Mouse (Mus musculus) stomach, embryonic 15.5 days (tissue): Measurements from ENCODE around the gene Dlx1. TPM values are rescaled to one million over a fixed set of nuclear protein-coding genes. Genes with fewer than 3 reads are reported as not detected.

ENCODE experiments used
- ATAC-seq: fragments of 200-750 bp; cut with Nextera tagmentation; 2 replicates; pipeline ENCODE4 v1.8.0; 2017; ENCODE audit warnings: low read depth, moderate number of reproducible peaks, moderate TSS enrichment; ENCODE audit not compliant: insufficient read depth, low FRiP score
- H3K27ac ChIP-seq: fragments of 300-500 bp; sonication (generic); 2 replicates; pipeline ENCODE4 v1.5.1; 2015; ENCODE audit warnings: mild to moderate bottlenecking, inconsistent platforms
- H3K27me3 ChIP-seq: fragments of 300-500 bp; sonication (generic); replicated peaks from 2 replicates; pipeline ENCODE4 v1.6.1; 2015; ENCODE audit warnings: inconsistent platforms
- H3K36me3 ChIP-seq: fragments of 300-500 bp; sonication (generic); 2 replicates; pipeline ENCODE4 v1.6.1; 2015; ENCODE audit warnings: inconsistent platforms
- H3K4me1 ChIP-seq: fragments of 300-500 bp; sonication (generic); 2 replicates; pipeline ENCODE4 v1.6.1; 2015; ENCODE audit warnings: inconsistent platforms
- H3K4me2 ChIP-seq: fragments of 300-500 bp; sonication (generic); 2 replicates; pipeline ENCODE4 v1.6.1; 2015; ENCODE audit warnings: mild to moderate bottlenecking, inconsistent platforms
- H3K4me3 ChIP-seq: fragments of 300-500 bp; sonication (generic); replicated peaks from 2 replicates; pipeline ENCODE4 v1.5.1; 2015; ENCODE audit warnings: inconsistent platforms
- H3K9ac ChIP-seq: fragments of 300-500 bp; sonication (generic); 2 replicates; pipeline ENCODE4 v1.6.1; 2015; ENCODE audit warnings: inconsistent platforms
- H3K9me3 ChIP-seq: fragments of 300-500 bp; sonication (generic); 2 replicates; pipeline ENCODE4 v1.6.1; 2016; ENCODE audit warnings: inconsistent platforms
- WGBS: fragments of 180-500 bp; shearing (Covaris S2); methylation state at CpG from one replicate; pipeline ENCODE4 v1.1.7; 2015; 5-methylcytosine and 5-hydroxymethylcytosine counted together
- polyA plus RNA-seq: library from polyadenylated mRNA; unstranded; fragments of >200 nt; fragmentation: Nextera tagmentation; extraction: Ambion mirVana; gene quantifications from 2 replicates; pipeline ENCODE4 v1.2.1, GENCODE M21; 2015

Dlx1 gene
- polyA plus RNA-seq, 1 experiment from 2014 or later: 11.3 TPM

DNA sequence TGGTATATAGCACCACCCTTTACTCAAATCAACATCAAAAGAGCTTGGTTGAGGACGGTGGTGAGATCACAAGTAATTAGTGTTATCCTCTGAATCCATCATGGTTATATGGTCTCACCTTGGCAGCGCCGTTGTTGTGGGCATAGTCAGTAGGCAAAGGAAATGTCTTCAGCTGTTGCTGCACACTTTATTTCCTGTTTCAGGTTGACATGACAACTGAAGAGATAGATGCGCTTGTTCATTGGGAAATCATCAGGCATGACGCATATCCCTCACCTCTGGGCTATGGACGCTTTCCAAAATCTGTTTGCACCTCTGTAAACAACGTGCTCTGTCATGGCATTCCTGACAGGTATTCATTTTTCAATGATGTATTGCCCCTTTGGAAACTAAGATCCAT lies 16.7 kb upstream of the Dlx1 start:
- H3K36me3 ChIP-seq: no peaks in the 10 kb centered on the region
- H3K9me3 ChIP-seq: no peaks in the 10 kb centered on the region
- WGBS: 84% methylated on average over 7 of the region's 7 CpGs
- no peaks in the 10 kb centered on the region for H3K4me1 ChIP-seq
- no peak overlapping the region for H3K27ac ChIP-seq
- ATAC-seq: no peak
- H3K9ac ChIP-seq: no peak overlapping the region
- no peak overlapping the region for H3K4me3 ChIP-seq
- no peak overlapping the region for H3K4me2 ChIP-seq
- no peaks in the 10 kb centered on the region for H3K27me3 ChIP-seq

DNA sequence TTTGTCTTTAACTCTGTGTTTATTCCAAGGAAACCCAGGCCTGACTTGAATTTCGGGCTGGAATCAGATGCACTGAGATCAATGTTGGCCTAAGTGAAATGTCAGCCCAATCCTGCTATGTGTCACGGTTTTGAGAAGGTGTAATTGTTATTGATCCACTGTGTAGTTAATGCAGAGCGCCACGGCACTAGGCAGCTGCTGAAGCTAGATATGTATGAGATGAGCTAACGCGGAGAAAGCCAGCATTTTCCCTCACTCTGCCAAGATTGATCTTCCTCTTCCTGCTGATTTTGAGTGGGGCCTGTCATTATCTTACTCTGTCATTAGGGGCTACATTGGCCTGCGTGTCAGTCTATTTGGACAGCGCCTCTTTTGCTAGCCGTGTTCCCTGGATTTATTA lies 15.6 kb upstream of the Dlx1 start:
- H3K27me3 ChIP-seq: no peaks in the 10 kb centered on the region
- 67% methylated on average over 9 of the region's 9 CpGs for WGBS
- H3K4me3 ChIP-seq: no peak overlapping the region
- no peak overlapping the region for H3K27ac ChIP-seq
- H3K9me3 ChIP-seq: no peaks in the 10 kb centered on the region
- no peak overlapping the region for H3K9ac ChIP-seq
- H3K4me2 ChIP-seq: no peak overlapping the region
- no peak for ATAC-seq
- H3K36me3 ChIP-seq: no peaks in the 10 kb centered on the region
- H3K4me1 ChIP-seq: no peaks in the 10 kb centered on the region

DNA sequence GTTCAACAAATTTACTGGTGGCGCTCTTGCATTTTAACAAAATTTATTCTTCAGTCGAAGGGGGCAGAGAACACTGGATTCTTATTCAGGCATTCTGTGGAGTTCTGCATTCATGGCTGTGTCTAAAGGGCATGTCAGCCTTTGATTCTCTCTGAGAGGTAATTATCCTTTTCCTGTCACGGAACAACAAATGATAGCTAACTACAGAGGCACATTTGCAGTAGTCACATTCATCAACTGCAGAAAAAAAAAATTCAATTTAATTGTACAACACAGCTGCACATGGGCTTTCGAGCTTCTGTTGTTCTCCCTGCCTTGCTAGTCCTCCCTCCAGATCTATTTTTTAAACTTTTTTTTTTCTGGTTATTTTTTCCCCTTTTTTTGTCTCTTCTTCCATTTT lies 10.9 kb upstream of the Dlx1 start:
- Histone ChIP-seq H3K27ac (no peak overlapping the region), H3K9me3 (no peaks in the 10 kb centered on the region)
- WGBS: 73% methylated on average over 4 of the region's 4 CpGs

DNA sequence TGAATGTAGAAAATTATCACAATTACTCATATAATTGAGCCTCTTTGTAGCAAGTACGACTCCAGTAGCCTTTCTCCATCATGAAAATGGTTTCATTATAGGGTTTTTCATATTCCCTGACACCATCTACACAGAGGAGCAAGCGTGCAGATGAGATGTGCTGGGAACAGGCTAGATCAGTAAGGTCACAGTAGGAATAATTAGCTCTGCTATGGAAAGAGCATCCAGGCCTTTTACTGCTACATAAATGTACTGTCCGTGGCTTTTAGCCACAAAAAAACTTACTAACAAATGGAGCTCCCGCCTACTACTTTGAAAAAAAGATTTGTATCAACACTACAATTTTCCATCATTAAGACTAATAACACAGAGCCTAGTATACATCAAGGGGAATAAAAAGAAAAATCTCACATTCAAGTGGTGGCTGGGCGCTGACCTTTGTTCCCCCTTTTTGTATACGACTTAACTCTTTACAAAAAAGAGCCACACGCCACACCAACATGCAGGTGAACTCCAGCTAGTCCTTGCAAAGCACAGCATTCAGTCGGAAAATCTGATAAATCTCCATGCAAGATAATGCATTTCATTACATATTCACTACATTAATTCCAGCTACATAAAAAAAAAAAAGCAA lies 10.3 kb upstream of the Dlx1 start:
- ATAC-seq: no peak
- H3K4me2 ChIP-seq: no peak overlapping the region
- 0 out of 2 replicates have a peak, but pooled peaks cover under 1% of the 10 kb centered on the region for H3K27me3 ChIP-seq
- H3K27ac ChIP-seq: no peak overlapping the region
- H3K9me3 ChIP-seq: no peaks in the 10 kb centered on the region
- no peak overlapping the region for H3K4me3 ChIP-seq
- 76% methylated on average over 8 of the region's 8 CpGs for WGBS
- H3K36me3 ChIP-seq: no peaks in the 10 kb centered on the region
- no peak overlapping the region for H3K9ac ChIP-seq
- no peaks in the 10 kb centered on the region for H3K4me1 ChIP-seq

More for the DNA sequence above, 10.9 kb upstream of the Dlx1 start:
- Histone ChIP-seq H3K27me3 (no peaks in the 10 kb centered on the region), H3K4me3 (no peak overlapping the region), H3K36me3 (no peaks in the 10 kb centered on the region), H3K9ac (no peak overlapping the region), H3K4me1 (no peaks in the 10 kb centered on the region), H3K4me2 (no peak overlapping the region)
- no peak for ATAC-seq

DNA sequence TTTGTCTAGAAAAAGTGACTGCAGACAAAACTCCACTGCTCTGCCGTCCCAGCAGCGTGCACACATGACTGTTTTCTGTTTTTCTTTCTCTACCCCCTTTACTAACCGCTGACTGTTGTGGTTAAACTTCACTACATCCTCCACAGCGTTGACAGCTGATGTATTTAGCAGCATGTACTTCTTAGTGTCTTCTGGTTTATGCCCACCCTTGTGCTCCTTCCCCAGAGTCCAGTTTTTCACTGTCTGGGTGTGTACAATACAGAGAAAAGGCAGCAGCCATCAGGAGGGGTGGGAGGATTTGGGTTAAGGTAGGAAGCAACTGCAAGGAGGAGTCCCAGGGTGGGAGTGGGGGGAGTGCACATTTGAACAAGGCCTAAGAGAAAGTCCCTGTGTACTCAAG lies 5.0 kb upstream of the Dlx1 start:
- Histone ChIP-seq H3K27me3 (peaks cover 49% of the 10 kb centered on the region), H3K9ac (no peak overlapping the region), H3K9me3 (no peaks in the 10 kb centered on the region), H3K27ac (no peak overlapping the region), H3K4me1 (no peaks in the 10 kb centered on the region), H3K36me3 (no peaks in the 10 kb centered on the region), H3K4me2 (no peak overlapping the region), H3K4me3 (no peak overlapping the region)
- 70% methylated on average over 4 of the region's 4 CpGs for WGBS
- ATAC-seq: no peak

DNA sequence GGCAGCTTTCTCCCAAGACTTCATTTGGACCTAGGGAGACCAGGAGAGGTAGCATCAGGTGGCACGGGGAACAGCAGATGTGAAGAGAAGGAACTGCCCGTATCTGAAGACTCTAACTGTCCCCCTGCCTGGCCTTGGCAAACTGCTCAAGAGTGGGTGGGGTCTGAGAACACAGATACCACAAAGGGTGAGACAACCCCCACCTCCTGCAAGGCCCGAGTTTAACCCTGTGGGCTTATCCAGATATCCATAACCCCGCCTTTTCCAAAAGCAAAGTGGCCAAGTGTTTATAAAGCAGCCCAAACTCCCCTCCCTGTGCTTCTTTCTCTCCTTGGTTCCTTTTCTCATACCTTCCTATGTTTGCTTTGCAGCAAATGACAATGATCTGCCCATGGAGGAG lies 4.5 kb upstream of the Dlx1 start:
- Histone ChIP-seq H3K27me3 (peaks cover 54% of the 10 kb centered on the region), H3K36me3 (no peaks in the 10 kb centered on the region), H3K9ac (no peak overlapping the region), H3K4me3 (no peak overlapping the region), H3K4me2 (no peak overlapping the region), H3K27ac (no peak overlapping the region), H3K4me1 (peaks cover 2% of the 10 kb centered on the region; the same call in 1 of the 2 replicates), H3K9me3 (no peaks in the 10 kb centered on the region)
- WGBS: 32% methylated on average over 4 of the region's 4 CpGs
- no peak for ATAC-seq

DNA sequence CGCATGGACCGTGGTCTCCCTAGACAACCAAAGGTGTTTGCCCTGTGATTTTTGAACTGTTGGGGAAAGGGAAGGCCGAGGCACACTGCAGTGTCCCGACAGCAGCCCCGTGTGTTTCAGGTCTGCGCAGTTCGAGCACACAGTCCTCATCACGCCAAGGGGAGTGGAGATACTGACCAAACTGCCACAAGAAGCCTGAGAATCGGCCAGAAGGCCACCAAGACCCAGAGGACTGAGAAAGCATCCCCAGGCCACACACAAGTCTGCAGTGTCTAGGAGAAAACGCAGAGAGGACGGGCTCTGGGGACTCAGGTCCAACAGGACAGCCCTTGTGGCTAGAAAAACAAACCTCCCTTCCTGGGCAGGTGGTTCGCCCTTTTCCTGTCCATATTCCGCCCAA lies 3.1 kb upstream of the Dlx1 start:
- H3K9ac ChIP-seq: no peak overlapping the region
- H3K9me3 ChIP-seq: no peaks in the 10 kb centered on the region
- H3K36me3 ChIP-seq: no peaks in the 10 kb centered on the region
- H3K4me3 ChIP-seq: no peak overlapping the region
- peaks cover 12% of the 10 kb centered on the region for H3K4me1 ChIP-seq
- no peak overlapping the region for H3K27ac ChIP-seq
- no peak overlapping the region for H3K4me2 ChIP-seq
- H3K27me3 ChIP-seq: peaks cover 68% of the 10 kb centered on the region
- no peak for ATAC-seq
- WGBS: 31% methylated on average over 13 of the region's 13 CpGs

DNA sequence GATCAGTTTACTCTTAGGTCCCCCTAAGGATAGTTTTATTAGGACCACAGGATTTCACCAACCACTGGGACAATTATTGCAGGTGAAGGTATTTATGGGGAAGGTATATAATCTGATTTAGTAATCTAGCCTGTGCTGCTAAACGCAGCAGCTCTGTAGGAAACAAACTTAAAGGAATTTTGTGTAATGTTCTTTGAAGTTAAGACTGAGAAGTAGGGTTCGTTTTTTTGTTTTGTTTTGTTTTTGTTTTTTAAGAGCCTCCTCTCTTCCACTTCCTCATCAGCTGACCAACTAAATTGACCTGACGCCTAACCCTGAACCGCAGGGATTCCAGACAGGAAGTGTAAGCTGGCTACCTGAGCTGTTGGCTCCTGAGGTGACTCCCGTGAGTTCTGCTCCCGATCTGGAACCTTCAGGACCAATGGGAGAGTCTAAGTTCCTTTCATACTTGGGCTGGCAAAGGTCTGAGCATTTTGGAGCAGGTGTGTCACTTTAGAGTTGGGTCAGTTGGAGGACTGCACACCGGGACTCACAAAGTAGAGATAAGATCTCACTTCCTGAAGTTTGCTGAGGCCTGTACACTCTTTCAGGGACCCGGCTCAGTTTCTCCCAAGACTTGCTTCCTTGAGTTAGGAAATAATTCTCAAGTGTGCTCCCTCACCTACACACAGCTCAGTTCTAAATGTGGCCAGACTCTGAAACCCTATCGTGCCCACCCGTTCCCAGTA lies 1.2 kb upstream of the Dlx1 start:
- WGBS: 6% methylated on average over 10 of the region's 10 CpGs
- H3K4me3 ChIP-seq: no peak overlapping the region
- ATAC-seq: no peak

DNA sequence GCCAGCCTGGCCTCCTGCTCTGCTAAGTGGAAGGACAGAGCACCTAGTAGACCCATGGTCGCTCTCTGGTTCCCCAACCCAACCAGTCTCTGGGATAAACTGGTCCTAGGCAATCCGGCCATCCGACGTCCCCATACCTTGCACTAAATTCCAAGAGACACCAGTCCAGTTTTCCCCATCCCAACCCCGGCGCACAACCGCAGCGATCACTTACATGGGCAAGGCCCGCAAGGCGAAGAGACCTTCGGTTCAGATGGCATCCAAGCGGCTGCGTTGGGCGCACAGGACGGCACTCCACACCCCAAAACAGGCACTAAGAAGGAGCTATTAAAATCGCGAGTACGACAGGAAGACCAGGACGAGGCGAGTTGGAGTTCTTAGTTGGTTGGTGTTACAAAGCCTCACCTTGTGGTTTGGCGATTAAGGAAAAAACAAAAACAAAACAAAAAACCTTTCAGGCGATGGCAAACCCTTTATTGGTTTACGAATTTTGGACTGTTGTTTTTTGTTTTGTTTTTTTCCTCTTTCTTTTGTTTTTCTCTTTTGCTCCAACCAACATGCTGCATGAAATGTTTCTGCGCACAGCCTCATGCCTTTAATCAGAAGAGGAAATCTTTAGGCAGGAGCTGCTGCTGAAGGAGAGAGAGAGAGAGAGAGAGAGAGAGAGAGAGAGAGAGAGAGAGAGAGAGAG lies 445 bp upstream of the Dlx1 start:
- Histone ChIP-seq H3K27me3 (peaks cover 95% of the 10 kb centered on the region), H3K9ac (no peak overlapping the region), H3K4me1 (peaks cover 16% of the 10 kb centered on the region), H3K9me3 (no peaks in the 10 kb centered on the region), H3K4me3 (no peak overlapping the region), H3K36me3 (no peaks in the 10 kb centered on the region), H3K4me2 (0 out of 2 replicates have a peak overlapping the region, but pooled peaks have one; percentile 21), H3K27ac (no peak overlapping the region)
- ATAC-seq: no peak
- 3% methylated on average over 24 of the region's 24 CpGs for WGBS

More for the DNA sequence above, 1.2 kb upstream of the Dlx1 start:
- Histone ChIP-seq H3K9ac (no peak overlapping the region), H3K36me3 (no peaks in the 10 kb centered on the region), H3K4me1 (peaks cover 16% of the 10 kb centered on the region), H3K27me3 (peaks cover 88% of the 10 kb centered on the region), H3K27ac (no peak overlapping the region), H3K4me2 (no peak overlapping the region), H3K9me3 (no peaks in the 10 kb centered on the region)

DNA sequence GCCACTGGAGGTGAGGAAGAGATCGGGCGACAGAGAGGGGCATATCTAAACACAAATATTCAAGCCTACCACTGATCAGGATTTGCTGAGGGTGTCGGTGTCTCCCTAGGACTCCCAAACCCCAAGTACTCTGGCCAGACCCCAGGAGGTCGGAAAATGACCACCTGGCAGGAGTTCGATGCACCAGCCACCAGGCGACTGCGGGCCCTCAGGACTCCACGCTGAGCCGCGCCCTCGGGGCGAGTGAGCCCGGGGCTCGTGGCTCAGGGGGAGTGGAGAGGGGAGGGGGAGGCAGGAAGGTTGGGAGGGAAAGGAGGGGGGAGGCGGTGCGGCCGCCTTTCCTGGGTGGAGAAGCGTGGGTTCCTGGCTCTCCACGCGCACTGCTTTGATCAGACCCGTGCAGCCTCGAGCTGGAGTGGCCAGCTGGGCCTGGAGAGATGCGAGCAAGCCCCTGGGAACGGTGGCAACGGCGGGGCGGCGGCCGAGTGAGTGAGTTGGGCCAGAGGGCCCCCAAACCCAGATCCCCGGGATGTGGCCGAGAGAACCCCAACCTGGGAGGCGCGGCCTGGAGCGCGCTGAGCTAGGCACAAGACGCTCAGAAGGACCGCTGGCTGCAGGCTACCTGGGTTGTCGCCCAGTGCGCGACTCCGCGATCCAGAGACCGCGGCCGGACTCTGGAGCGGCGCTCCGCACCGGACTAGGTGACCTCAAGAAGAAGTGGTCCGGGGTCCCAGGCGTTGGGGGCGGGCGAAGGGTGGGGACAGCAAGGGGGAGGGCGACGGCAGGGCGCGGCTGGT lies 999 bp downstream of the Dlx1 start:
- H3K9ac ChIP-seq: no peak overlapping the region
- H3K4me3 ChIP-seq: peak overlapping the region; percentile 48
- H3K36me3 ChIP-seq: no peaks in the 10 kb centered on the region
- H3K4me2 ChIP-seq: peak overlapping the region; percentile 91
- peaks cover 16% of the 10 kb centered on the region for H3K4me1 ChIP-seq
- no peak for ATAC-seq
- H3K27ac ChIP-seq: peak overlapping the region; percentile 16; the same call in 1 of the 2 replicates
- no peaks in the 10 kb centered on the region for H3K9me3 ChIP-seq
- WGBS: under 1% methylated on average over 46 of the region's 57 CpGs
- H3K27me3 ChIP-seq: peaks cover 95% of the 10 kb centered on the region

DNA sequence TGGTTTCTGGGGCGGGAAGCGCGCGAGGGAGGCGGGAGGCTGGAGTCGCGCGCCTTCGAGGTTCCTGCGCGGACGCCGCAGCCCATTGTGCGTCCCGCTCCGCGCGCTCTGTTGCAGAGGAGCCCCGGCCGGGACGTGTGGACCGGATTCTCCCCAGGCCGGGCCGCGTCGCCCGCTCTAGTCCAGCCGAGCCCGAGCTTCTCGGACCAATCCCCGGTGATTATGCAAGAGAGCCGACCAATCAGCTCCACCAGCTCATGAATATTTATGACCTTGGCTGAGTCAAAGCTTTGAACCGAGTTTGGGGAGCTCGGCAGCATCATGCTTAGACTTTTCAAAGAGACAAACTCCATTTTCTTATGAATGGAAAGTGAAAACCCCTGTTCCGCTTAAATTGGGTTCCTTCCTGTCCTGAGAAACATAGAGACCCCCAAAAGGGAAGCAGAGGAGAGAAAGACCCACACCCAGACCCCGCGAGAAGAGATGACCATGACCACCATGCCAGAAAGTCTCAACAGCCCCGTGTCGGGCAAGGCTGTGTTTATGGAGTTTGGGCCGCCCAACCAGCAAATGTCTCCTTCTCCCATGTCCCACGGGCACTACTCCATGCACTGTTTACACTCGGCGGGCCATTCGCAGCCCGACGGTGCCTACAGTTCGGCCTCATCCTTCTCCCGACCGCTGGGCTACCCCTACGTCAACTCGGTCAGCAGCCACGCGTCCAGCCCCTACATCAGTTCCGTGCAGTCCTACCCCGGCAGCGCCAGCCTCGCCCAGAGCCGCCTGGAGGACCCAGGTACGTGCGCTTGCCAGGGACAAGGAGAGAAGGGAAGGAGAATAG lies 1.8 kb downstream of the Dlx1 start:
- peak overlapping the region; percentile 91 for H3K4me2 ChIP-seq
- no peaks in the 10 kb centered on the region for H3K9me3 ChIP-seq
- H3K4me3 ChIP-seq: peak overlapping the region; percentile 48
- H3K9ac ChIP-seq: 0 out of 2 replicates have a peak overlapping the region, but pooled peaks have one; percentile 14
- ATAC-seq: peak; percentile 89
- WGBS: under 1% methylated on average over 60 of the region's 60 CpGs
- no peaks in the 10 kb centered on the region for H3K36me3 ChIP-seq
- H3K4me1 ChIP-seq: peaks cover 16% of the 10 kb centered on the region
- peaks cover 97% of the 10 kb centered on the region for H3K27me3 ChIP-seq
- H3K27ac ChIP-seq: peak overlapping the region; percentile 19; the same call in 1 of the 2 replicates
